Mouse (Mus musculus): ENCODE results near the gene Runx2. TPM values are rescaled to one million over a fixed set of nuclear protein-coding genes. Genes with fewer than 3 reads are reported as not detected.
A peak's percentile ranks its signal among the peaks of the same experiment; 100 is the strongest.

Runx2 gene
- total RNA-seq, 2 experiments from 2014 or later = 3.2 to 15.0 TPM

- ATAC-seq (replicated peaks; ENCODE audit: low FRiP score, poor library complexity, severe bottlenecking) = peak; percentile 92
Observed at GRCm38 (mm10) chr17:44671946-44672692, 142.5 kb downstream of the Runx2 start.

- ATAC-seq (replicated peaks; ENCODE audit: low FRiP score, poor library complexity, severe bottlenecking) = no peak
Observed at GRCm38 (mm10) chr17:44669985-44670384, 144.6 kb downstream of the Runx2 start.

- ATAC-seq (replicated peaks; ENCODE audit: low FRiP score, poor library complexity, severe bottlenecking) = no peak
Observed at GRCm38 (mm10) chr17:44667346-44667745, 147.3 kb downstream of the Runx2 start.

GRCm38 (mm10) chr17:44663872-44664271, 150.7 kb downstream of the Runx2 start:
- ATAC-seq (replicated peaks; ENCODE audit: low FRiP score, poor library complexity, severe bottlenecking) = no peak

- no peak for ATAC-seq (replicated peaks; ENCODE audit: low FRiP score, poor library complexity, severe bottlenecking)
Observed at GRCm38 (mm10) chr17:44663208-44663607, 151.4 kb downstream of the Runx2 start.

GRCm38 (mm10) chr17:44662080-44662706, 152.4 kb downstream of the Runx2 start:
- ATAC-seq (replicated peaks; ENCODE audit: low FRiP score, poor library complexity, severe bottlenecking) = peak; percentile 46; the same call in 1 of the 2 replicates

GRCm38 (mm10) chr17:44660121-44660806, 154.3 kb downstream of the Runx2 start:
- ATAC-seq (replicated peaks; ENCODE audit: low FRiP score, poor library complexity, severe bottlenecking) = no peak

- no peak for ATAC-seq (replicated peaks; ENCODE audit: low FRiP score, poor library complexity, severe bottlenecking)
Observed at GRCm38 (mm10) chr17:44654503-44654902, 160.1 kb downstream of the Runx2 start.

GRCm38 (mm10) chr17:44653081-44653480, 161.5 kb downstream of the Runx2 start:
- ATAC-seq (replicated peaks; ENCODE audit: low FRiP score, poor library complexity, severe bottlenecking) = no peak

GRCm38 (mm10) chr17:44652054-44652453, 162.5 kb downstream of the Runx2 start:
- no peak for ATAC-seq (replicated peaks; ENCODE audit: low FRiP score, poor library complexity, severe bottlenecking)

GRCm38 (mm10) chr17:44651613-44652012, 163.0 kb downstream of the Runx2 start:
- no peak for ATAC-seq (replicated peaks; ENCODE audit: low FRiP score, poor library complexity, severe bottlenecking)

- no peak for ATAC-seq (replicated peaks; ENCODE audit: low FRiP score, poor library complexity, severe bottlenecking)
Observed at GRCm38 (mm10) chr17:44650431-44650830, 164.2 kb downstream of the Runx2 start.

GRCm38 (mm10) chr17:44649056-44649455, 165.5 kb downstream of the Runx2 start:
- no peak for ATAC-seq (replicated peaks; ENCODE audit: low FRiP score, poor library complexity, severe bottlenecking)

- no peak for ATAC-seq (replicated peaks; ENCODE audit: low FRiP score, poor library complexity, severe bottlenecking)
Observed at GRCm38 (mm10) chr17:44647916-44648315, 166.7 kb downstream of the Runx2 start.

GRCm38 (mm10) chr17:44645146-44645545, 169.5 kb downstream of the Runx2 start:
- no peak for ATAC-seq (replicated peaks; ENCODE audit: low FRiP score, poor library complexity, severe bottlenecking)

- no peak for ATAC-seq (replicated peaks; ENCODE audit: low FRiP score, poor library complexity, severe bottlenecking)
Observed at GRCm38 (mm10) chr17:44643260-44643659, 171.3 kb downstream of the Runx2 start.

GRCm38 (mm10) chr17:44642126-44642525, 172.5 kb downstream of the Runx2 start:
- no peak for ATAC-seq (replicated peaks; ENCODE audit: low FRiP score, poor library complexity, severe bottlenecking)

GRCm38 (mm10) chr17:44640910-44641309, 173.7 kb downstream of the Runx2 start:
- peak; percentile 83 for ATAC-seq (replicated peaks; ENCODE audit: low FRiP score, poor library complexity, severe bottlenecking)

- no peak for ATAC-seq (replicated peaks; ENCODE audit: low FRiP score, poor library complexity, severe bottlenecking)
Observed at GRCm38 (mm10) chr17:44639446-44639845, 175.2 kb downstream of the Runx2 start.

- ATAC-seq (replicated peaks; ENCODE audit: low FRiP score, poor library complexity, severe bottlenecking) = no peak
Observed at GRCm38 (mm10) chr17:44637181-44637880, 177.3 kb downstream of the Runx2 start.

Data from erythroblast, adult 5-6 weeks (primary cell).